Mouse (Mus musculus) layer of hippocampus, postnatal 25 days (tissue): Measurements from ENCODE around the gene Bspry. TPM values are rescaled to one million over a fixed set of nuclear protein-coding genes. Genes with fewer than 3 reads are reported as not detected.

ENCODE experiments used
- DNase-seq, 2 experiments: peaks; one replicate each; pipeline ENCODE4 v3.0.0; 2022; ENCODE audit warnings: mixed read lengths in 2 of 2, low spot score in 1 of 2; ENCODE audit errors: extremely low spot score in 1 of 2
- total RNA-seq, 2 experiments: library from RNA; stranded (reverse); gene quantifications; 2 replicates each; pipeline ENCODE4 v1.2.3; 2021

Bspry gene
- total RNA-seq, 2 experiments from 2014 or later: 0.20 to 0.38 TPM

- DNase-seq: no peak
Measured at GRCm38 (mm10) chr4:62513998-62514506, 34.2 kb downstream of the Bspry start.

- no peak for DNase-seq
Measured at GRCm38 (mm10) chr4:62514995-62515394, 35.1 kb downstream of the Bspry start.

GRCm38 (mm10) chr4:62515490-62515889 is 35.6 kb downstream of the Bspry start:
- no peak for DNase-seq

- DNase-seq: no peak
Measured at GRCm38 (mm10) chr4:62516079-62516478, 36.2 kb downstream of the Bspry start.

GRCm38 (mm10) chr4:62516579-62516978 is 36.7 kb downstream of the Bspry start:
- no peak for DNase-seq

GRCm38 (mm10) chr4:62517046-62517445 is 37.2 kb downstream of the Bspry start:
- no peak for DNase-seq

GRCm38 (mm10) chr4:62517538-62518415 is 37.9 kb downstream of the Bspry start:
- no peak for DNase-seq

- DNase-seq: no peak
Measured at GRCm38 (mm10) chr4:62518416-62519121, 38.7 kb downstream of the Bspry start.

GRCm38 (mm10) chr4:62519122-62519848 is 39.4 kb downstream of the Bspry start:
- no peak for DNase-seq

GRCm38 (mm10) chr4:62519849-62520233 is 40.0 kb downstream of the Bspry start, which contains the start of gene Alad:
Alad (minus strand) TSS chr4:62519918.
- DNase-seq: peak; percentile 72 to 76

GRCm38 (mm10) chr4:62520892-62521400 is 41.1 kb downstream of the Bspry start:
- no peak for DNase-seq

- DNase-seq: peak; percentile 94 to 97
Measured at GRCm38 (mm10) chr4:62524651-62525488, 45.0 kb downstream of the Bspry start, which contains the start of the genes Pole3 and 4933430I17Rik. Pole3 (minus strand) TSS chr4:62525068. 4933430I17Rik (plus strand) TSS chr4:62525369.

- DNase-seq: no peak
Measured at GRCm38 (mm10) chr4:62525489-62525811, 45.6 kb downstream of the Bspry start.

GRCm38 (mm10) chr4:62526256-62526655 is 46.4 kb downstream of the Bspry start:
- DNase-seq: no peak

- DNase-seq: no peak
Measured at GRCm38 (mm10) chr4:62527655-62528054, 47.8 kb downstream of the Bspry start.

- DNase-seq: no peak
Measured at GRCm38 (mm10) chr4:62533729-62534128, 53.9 kb downstream of the Bspry start.

- DNase-seq: no peak
Measured at GRCm38 (mm10) chr4:62541802-62542201, 61.9 kb downstream of the Bspry start.

- DNase-seq: no peak
Measured at GRCm38 (mm10) chr4:62543782-62544181, 63.9 kb downstream of the Bspry start.

GRCm38 (mm10) chr4:62544801-62545200 is 64.9 kb downstream of the Bspry start:
- DNase-seq: no peak
